Mouse (Mus musculus): ENCODE data around the gene Gm49601.

- no peak for TF ChIP-seq ZC3H11A (IDR thresholded peaks at IDR 0.05; ENCODE audit: low read depth, low read length)
- no peak for TF ChIP-seq CTCF (conservative IDR thresholded peaks at IDR 0.05 in 1 of 2, IDR thresholded peaks at IDR 0.05 in 1 of 2; ENCODE audit: low read depth in 2 of 2, low read length in 2 of 2)
These were observed 4.1 kb upstream of the Gm49601 start for GRCm38 (mm10) chr16:18630291-18630690.

All from CH12.LX (cell line).